Comparison of ENCODE assay signal across 25 mouse cellular contexts in the genomic region with DNA sequence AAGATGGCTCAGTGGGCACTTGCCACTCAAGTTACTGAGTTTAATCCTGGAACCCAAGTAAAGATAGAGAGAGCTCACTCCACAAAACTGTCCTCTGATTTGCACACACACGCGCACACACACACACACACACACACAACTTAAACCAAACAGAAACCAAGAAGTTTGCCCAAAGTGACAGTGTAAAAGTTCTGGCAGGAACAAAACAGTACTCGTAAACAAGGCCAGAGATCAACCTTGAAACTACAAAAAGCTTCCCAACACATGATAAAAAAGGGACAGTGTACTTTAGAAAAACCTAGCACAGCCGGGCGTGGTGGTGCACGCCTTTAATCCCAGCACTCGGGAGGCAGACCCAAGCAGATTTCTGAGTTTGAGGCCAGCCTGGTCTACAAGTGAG. TPM values are rescaled to one million over a fixed set of nuclear protein-coding genes. Genes with fewer than 3 reads are reported as not detected.
A peak's percentile ranks its signal among the peaks of the same experiment; 100 is the strongest.
DNase-seq lines count a peak whose midpoint lies in the region; TF ChIP-seq lines count a peak whose summit lies in the region.
"Had no signal": no experiment of that assay in that cellular context is flagged by ENCODE, and none has a peak within 500 bp of the region (broad histone marks: within the 10 kb centered on the region; RNA-seq: fewer than 3 reads in every experiment).

No protein-coding gene starts in this region.

- no peak for TF ChIP-seq EP300 in ES-Bruce4 (IDR thresholded peaks at IDR 0.05; ENCODE audit: insufficient read depth, low read depth, low read length)

- no peaks in the 10 kb centered on the region for H3K4me1 ChIP-seq in ES-Bruce4 (ENCODE audit: control insufficient read depth, insufficient read depth, low read length)
- H3K4me1 ChIP-seq in bone marrow macrophage, adult 2 months (ENCODE audit: control insufficient read depth, insufficient read depth, low read length), result peaks cover 38% of the 10 kb centered on the region

- TF ChIP-seq CTCF in ES-Bruce4 (IDR thresholded peaks at IDR 0.05; ENCODE audit: low read depth, low read length), result no peak
- TF ChIP-seq CTCF in bone marrow macrophage, adult 2 months (IDR thresholded peaks at IDR 0.05; ENCODE audit: low read depth, low read length), result no peak

- H3K36me3 ChIP-seq in ES-Bruce4 (ENCODE audit: control insufficient read depth, insufficient read depth, low read length, poor library complexity, severe bottlenecking), result peaks cover 80% of the 10 kb centered on the region
- peaks cover 69% of the 10 kb centered on the region for H3K36me3 ChIP-seq in myocyte (ENCODE audit: control insufficient read depth, insufficient read depth)

- intact Hi-C loops in left cerebral cortex, postnatal 25 days (cut with DNase I), result no loop called here

- no peak overlapping the region for H3K4me3 ChIP-seq in ES-Bruce4 (ENCODE audit: low read depth, low read length)
- H3K4me3 ChIP-seq in bone marrow macrophage, adult 2 months (ENCODE audit: insufficient read depth, low read length), result no peak overlapping the region
- no peak overlapping the region for H3K4me3 ChIP-seq in myocyte
- H3K4me3 ChIP-seq: embryonic facial prominence, embryonic 13.5 days; embryonic facial prominence, embryonic 15.5 days; forebrain, embryonic 13.5 days; forebrain, embryonic 15.5 days had no signal

- peak; percentile 17 for DNase-seq in heart, adult 11 months
- DNase-seq in heart, adult 9 months (ENCODE audit: low spot score in 2 of 2), result no peak
- no peak for DNase-seq in urinary bladder, postnatal 25 days (ENCODE audit: low spot score)
- DNase-seq in left cerebral cortex, postnatal 25 days (ENCODE audit: low spot score in 2 of 2), result no peak
- DNase-seq: adrenal gland, adult 8-10 months; adrenal gland, postnatal 14 days; B cell, adult 2 months; cerebellum, adult 11 months; cerebellum, adult 18-20 months; cerebellum, adult 8-10 months; cerebellum, adult 9-11 months; cerebellum, postnatal 14 days; cerebellum, postnatal 36 days; embryo, embryonic 11 days; forebrain, postnatal 0 days had no signal

- TF ChIP-seq POLR2A in ES-Bruce4 (IDR thresholded peaks at IDR 0.05; ENCODE audit: insufficient read depth, low read length) (no peak), myocyte (IDR thresholded peaks at IDR 0.05; ENCODE audit: insufficient read length, low read depth) (no peak)
- no peak for TF ChIP-seq POLR2A in bone marrow macrophage, adult 2 months (IDR thresholded peaks at IDR 0.05; ENCODE audit: borderline replicate concordance, low read depth, low read length)

- no peaks in the 10 kb centered on the region for H3K9me3 ChIP-seq in ES-Bruce4 (replicated peaks; ENCODE audit: control insufficient read depth, insufficient read depth, low read length, poor library complexity, severe bottlenecking)
- H3K9me3 ChIP-seq: embryonic facial prominence, embryonic 13.5 days; embryonic facial prominence, embryonic 15.5 days; forebrain, embryonic 13.5 days; forebrain, embryonic 15.5 days had no signal

- peak overlapping the region; percentile 11; the same call in 1 of the 2 replicates for H3K27ac ChIP-seq in ES-Bruce4 (ENCODE audit: insufficient read depth, low read length)
- H3K27ac ChIP-seq in bone marrow macrophage, adult 2 months (ENCODE audit: insufficient read depth, low read depth, low read length), result peak overlapping the region; percentile 35
- H3K27ac ChIP-seq: embryonic facial prominence, embryonic 13.5 days; embryonic facial prominence, embryonic 15.5 days; forebrain, embryonic 13.5 days; forebrain, embryonic 15.5 days had no signal

- H3K27me3 ChIP-seq in ES-Bruce4 (ENCODE audit: control insufficient read depth, insufficient read depth, low read length, poor library complexity, severe bottlenecking) (no peaks in the 10 kb centered on the region), myocyte (ENCODE audit: control insufficient read depth, insufficient read depth, insufficient read length) (no peaks in the 10 kb centered on the region)
- H3K27me3 ChIP-seq: CH12.LX; embryonic facial prominence, embryonic 13.5 days; embryonic facial prominence, embryonic 15.5 days; forebrain, embryonic 13.5 days; forebrain, embryonic 15.5 days had no signal

- no peak overlapping the region for H3ac ChIP-seq in myocyte (ENCODE audit: control insufficient read depth, insufficient read length)

- H3K9ac ChIP-seq in ES-Bruce4 (ENCODE audit: low read depth, poor library complexity, severe bottlenecking), result no peak overlapping the region
- H3K9ac ChIP-seq: embryonic facial prominence, embryonic 13.5 days; embryonic facial prominence, embryonic 15.5 days; forebrain, embryonic 13.5 days; forebrain, embryonic 15.5 days; forebrain, postnatal 0 days had no signal

- peak overlapping the region; percentile 72 for H3K4me2 ChIP-seq in myocyte (ENCODE audit: low read depth)
- H3K4me2 ChIP-seq: embryonic facial prominence, embryonic 13.5 days; embryonic facial prominence, embryonic 15.5 days; forebrain, embryonic 13.5 days; forebrain, embryonic 15.5 days had no signal

- peaks cover 90% of the 10 kb centered on the region for H3K79me2 ChIP-seq in myocyte (ENCODE audit: control insufficient read depth, insufficient read depth)

TF ChIP-seq in myocyte, 11 proteins besides CTCF, POLR2A, EP300 and RAD21:
- no peak for TF ChIP-seq CEBPB (IDR thresholded peaks at IDR 0.05; ENCODE audit: insufficient read depth, poor library complexity, severe bottlenecking)
- no peak for TF ChIP-seq MYOD1 (IDR thresholded peaks at IDR 0.05; ENCODE audit: control insufficient read depth in 1 of 3, insufficient read length in 2 of 3, low read depth in 2 of 3)
- TF ChIP-seq POLR2AphosphoS2 (IDR thresholded peaks at IDR 0.05; ENCODE audit: insufficient read length, low read depth), result no peak
- no peak for TF ChIP-seq USF1 (IDR thresholded peaks at IDR 0.05; ENCODE audit: low read depth)
- TF ChIP-seq E2F4 (IDR thresholded peaks at IDR 0.05; ENCODE audit: insufficient read depth), result no peak
- TF ChIP-seq TCF12 (IDR thresholded peaks at IDR 0.05; ENCODE audit: insufficient read depth, poor library complexity, severe bottlenecking), result no peak
- no peak for TF ChIP-seq SRF (IDR thresholded peaks at IDR 0.05; ENCODE audit: control insufficient read depth, insufficient read length, low read depth)
- TF ChIP-seq MAX (IDR thresholded peaks at IDR 0.05; ENCODE audit: low read depth), result no peak
- TF ChIP-seq TCF3 (IDR thresholded peaks at IDR 0.05; ENCODE audit: insufficient read length, low read depth), result no peak

RNA-seq across cellular contexts. Expression of gene Msmo1, which starts 5.4 kb away (rescaled TPM):
- 175 and 182 TPM in 2 replicates for polyA plus RNA-seq in ES-Bruce4 (2011; ENCODE audit: insufficient read depth, insufficient read length, low read depth, missing spikeins)
- polyA plus RNA-seq in bone marrow macrophage, adult 2 months (2012; ENCODE audit: insufficient read depth, insufficient read length, missing spikeins), result 65.3 and 67.0 TPM in 2 replicates
- polyA plus RNA-seq in myocyte (2012; fragmentation: generic; extraction: Trizol), result 65.0 TPM
- 10 to 100 TPM; 92.2 to 98.4 TPM for total RNA-seq in left cerebral cortex, postnatal 25 days (2021)

RNA-seq across cellular contexts. Expression of gene Cpe, which starts 35.3 kb away (rescaled TPM):
- 24.7 and 34.5 TPM in 2 replicates for polyA plus RNA-seq in ES-Bruce4 (2011; ENCODE audit: insufficient read depth, insufficient read length, low read depth, missing spikeins)
- polyA plus RNA-seq in bone marrow macrophage, adult 2 months (2012; ENCODE audit: insufficient read depth, insufficient read length, missing spikeins), result 1.4 and 1.8 TPM in 2 replicates
- polyA plus RNA-seq in myocyte (2012; fragmentation: generic; extraction: Trizol), result 44.3 TPM
- total RNA-seq in left cerebral cortex, postnatal 25 days (2021), result 1,000 to 10,000 TPM; 2,305 to 2,540 TPM
- total RNA-seq: common myeloid progenitor, adult 5-6 weeks; MEL had no signal
